Comparison of ENCODE assay signal across 8 mouse cellular contexts in the genomic region with DNA sequence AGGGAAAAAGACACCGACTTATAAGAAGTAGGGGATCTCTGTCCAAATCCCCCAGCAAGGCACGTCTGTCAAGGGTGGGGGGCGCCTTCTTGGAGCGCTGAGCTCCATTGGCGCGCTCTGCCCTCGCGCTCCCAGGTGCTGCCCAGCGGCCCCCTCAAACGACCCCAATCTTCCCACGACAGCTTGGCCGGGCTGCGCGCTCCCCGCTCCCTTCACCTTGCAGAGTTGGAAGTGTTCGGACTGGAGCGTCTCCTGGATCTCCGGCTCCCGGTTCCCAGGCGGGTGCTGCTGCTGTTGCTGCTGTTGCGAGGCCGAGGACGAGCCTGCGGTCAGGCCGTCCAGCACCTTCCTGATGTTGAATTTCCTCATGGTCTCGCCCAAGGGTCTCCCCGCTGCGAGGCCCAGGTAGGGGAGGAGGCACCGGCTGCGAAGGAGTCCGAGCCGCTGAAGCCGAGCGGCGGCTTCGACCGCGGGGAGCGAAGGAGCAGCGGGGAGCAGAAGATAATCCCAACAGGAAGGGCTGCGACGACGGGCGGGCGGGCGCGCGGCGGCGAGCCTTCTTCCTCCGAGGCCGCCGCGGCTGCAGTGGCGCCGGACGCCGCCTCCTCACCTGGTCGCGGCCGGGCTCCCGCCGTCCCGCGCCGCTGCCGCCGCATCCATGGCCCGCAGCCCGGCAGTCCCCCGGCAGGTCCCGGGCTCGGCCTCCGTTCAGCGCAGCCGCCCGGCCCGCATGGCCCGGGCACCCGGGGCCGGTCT. TPM values are rescaled to one million over a fixed set of nuclear protein-coding genes. Genes with fewer than 3 reads are reported as not detected.
A peak's percentile ranks its signal among the peaks of the same experiment; 100 is the strongest.
DNase-seq lines count a peak whose midpoint lies in the region; ATAC-seq and TF ChIP-seq lines count a peak whose summit lies in the region.

No protein-coding gene starts in this region.

- no peak for DNase-seq in layer of hippocampus, adult 2 months (ENCODE audit: low spot score in 2 of 2)
- no peak for DNase-seq in layer of hippocampus, adult 11-12 months (ENCODE audit: low spot score)
- peak; percentile 40 for DNase-seq in c-Kit-positive CD71-positive TER-119-positive erythroid progenitor cells, embryonic 14.5 days (ENCODE audit: low spot score)
- peak; percentile 49 for DNase-seq in left cerebral cortex, postnatal 4 days
- peak; percentile 44 for DNase-seq in mesoderm, embryonic 11.5 days (ENCODE audit: low read depth, low spot score)
- peak; percentile 55 to 61 for DNase-seq in spleen, postnatal 10 days (ENCODE audit: low spot score in 2 of 2)

- peak overlapping the region; percentile 94 for H3K4me3 ChIP-seq in layer of hippocampus, adult 2 months
- H3K4me3 ChIP-seq in forebrain, embryonic 16.5 days (replicated peaks; ENCODE audit: low read length): peak overlapping the region; percentile 96
- peak overlapping the region; percentile 84 for H3K4me3 ChIP-seq in hindbrain, embryonic 15.5 days

- TF ChIP-seq CTCF in layer of hippocampus, adult 2 months (conservative IDR thresholded peaks at IDR 0.05): no peak

- peak overlapping the region; percentile 95 for H3K9ac ChIP-seq in forebrain, embryonic 16.5 days (replicated peaks; ENCODE audit: low read depth, low read length)
- H3K9ac ChIP-seq in hindbrain, embryonic 15.5 days: peak overlapping the region; percentile 98

- H3K9me3 ChIP-seq in forebrain, embryonic 16.5 days (ENCODE audit: control insufficient read depth, low read length): no peaks in the 10 kb centered on the region
- H3K9me3 ChIP-seq in hindbrain, embryonic 15.5 days: no peaks in the 10 kb centered on the region

- H3K27ac ChIP-seq in layer of hippocampus, adult 2 months: peak overlapping the region; percentile 99
- peak overlapping the region; percentile 96 for H3K27ac ChIP-seq in forebrain, embryonic 16.5 days (ENCODE audit: low read length)
- peak overlapping the region; percentile 98 for H3K27ac ChIP-seq in hindbrain, embryonic 15.5 days (replicated peaks)

- intact Hi-C loops in left cerebral cortex, postnatal 4 days (cut with DNase I): no loop called here

- peak; percentile 50 for ATAC-seq in forebrain, embryonic 16.5 days
- ATAC-seq in hindbrain, embryonic 15.5 days (ENCODE audit: low FRiP score, low read depth): peak; percentile 55

- WGBS in forebrain, embryonic 16.5 days: under 1% methylated on average over 65 of the region's 81 CpGs
- WGBS in hindbrain, embryonic 15.5 days: 0% methylated on average over 49 of the region's 81 CpGs

- no peaks in the 10 kb centered on the region for H3K27me3 ChIP-seq in forebrain, embryonic 16.5 days (replicated peaks; ENCODE audit: control insufficient read depth, insufficient read depth, low read length)
- H3K27me3 ChIP-seq in hindbrain, embryonic 15.5 days: no peaks in the 10 kb centered on the region

- no peaks in the 10 kb centered on the region for H3K36me3 ChIP-seq in forebrain, embryonic 16.5 days (ENCODE audit: control insufficient read depth, insufficient read depth)
- H3K36me3 ChIP-seq in hindbrain, embryonic 15.5 days: no peaks in the 10 kb centered on the region

- peak overlapping the region; percentile 66 for H3K4me2 ChIP-seq in forebrain, embryonic 16.5 days (ENCODE audit: low read length)
- peak overlapping the region; percentile 97 for H3K4me2 ChIP-seq in hindbrain, embryonic 15.5 days

- peaks cover 19% of the 10 kb centered on the region for H3K4me1 ChIP-seq in forebrain, embryonic 16.5 days (replicated peaks; ENCODE audit: control insufficient read depth, insufficient read depth, low read length)
- peaks cover 22% of the 10 kb centered on the region for H3K4me1 ChIP-seq in hindbrain, embryonic 15.5 days (replicated peaks)

RNA-seq across cellular contexts. Expression of a gene that starts 0.4 kb away (rescaled TPM):
- total RNA-seq in layer of hippocampus, adult 2 months (2021): 100 to 1,000 TPM; 117 to 122 TPM
- polyA plus RNA-seq in forebrain, embryonic 16.5 days (2015; fragmentation: Nextera tagmentation; extraction: Ambion mirVana): 6.4 and 6.9 TPM in 2 replicates
- polyA plus RNA-seq in hindbrain, embryonic 15.5 days (2015; fragmentation: Nextera tagmentation; extraction: Ambion mirVana): 8.9 and 10.5 TPM in 2 replicates
- 10 to 100 TPM; 86.2 to 88.7 TPM for total RNA-seq in left cerebral cortex, postnatal 4 days (2021)

Comparison
In these comparisons a context has a peak if more than half of its experiments do, and no peak if none do; other contexts are left out.
1. DNase-seq: peak in c-Kit-positive CD71-positive TER-119-positive erythroid progenitor cells, embryonic 14.5 days (single experiment), left cerebral cortex, postnatal 4 days (single experiment), mesoderm, embryonic 11.5 days (single experiment) and spleen, postnatal 10 days (2 of 2); none in layer of hippocampus, adult 2 months (0 of 2) and layer of hippocampus, adult 11-12 months (single experiment).
2. Peak in every context shown above with its lines, with median percentiles within 50 percentile points of each other: H3K27ac ChIP-seq and H3K4me3 ChIP-seq.